Mouse (Mus musculus): ENCODE measurements around the gene Hist1h3e.
"Not testable (repeated sequence)": the region's sequence is repeated elsewhere in the genome, so short reads cannot be mapped to it uniquely, and the experiment has no call there.

Hist1h3e gene

DNA sequence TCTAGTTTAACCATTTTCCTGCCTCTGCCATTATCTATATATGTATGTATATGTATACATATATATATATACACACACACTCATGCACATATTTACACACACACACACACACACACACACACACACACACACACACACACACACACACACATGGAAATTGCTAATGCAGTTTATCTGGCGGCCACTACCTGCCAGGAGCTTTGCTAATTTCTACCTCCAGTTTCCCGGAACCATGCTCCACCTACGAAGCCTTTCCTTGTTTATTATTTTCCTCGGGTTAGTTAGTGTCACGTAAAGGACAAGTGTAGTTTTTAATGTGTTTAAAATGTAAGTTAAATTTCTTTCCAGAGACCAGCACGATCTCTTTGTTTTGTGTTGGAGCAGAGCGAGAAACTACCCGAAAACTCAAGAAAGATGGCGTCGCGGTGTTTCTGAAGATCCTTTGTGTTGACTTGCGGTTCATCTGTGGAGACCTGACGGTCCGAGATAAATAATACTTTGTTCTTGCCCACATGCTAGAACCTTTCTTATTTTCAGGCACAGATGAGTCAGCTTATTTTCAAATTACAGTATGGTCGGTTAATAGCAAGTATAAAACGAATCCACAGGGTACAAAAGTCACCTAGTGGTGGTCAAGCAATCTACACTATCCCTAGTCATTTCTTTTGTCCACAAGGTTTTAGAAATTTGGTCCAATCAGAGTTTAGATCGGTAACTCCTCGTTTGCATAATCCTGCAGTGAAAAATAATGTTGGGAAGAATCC is 712 bp upstream of the Hist1h3e start:
- DNase-seq (ENCODE audit: low read depth, low spot score) = peak; percentile 90

GRCm38 (mm10) chr13:23561531-23561882 is 662 bp downstream of the Hist1h3e start:
- DNase-seq (ENCODE audit: low read depth, low spot score) = not testable (repeated sequence)

- not testable (repeated sequence) for DNase-seq (ENCODE audit: low read depth, low spot score)
These were observed 1.5 kb downstream of the Hist1h3e start for GRCm38 (mm10) chr13:23560699-23561098.

GRCm38 (mm10) chr13:23556906-23557305 is 5.3 kb downstream of the Hist1h3e start:
- no peak for DNase-seq (ENCODE audit: low read depth, low spot score)

DNA sequence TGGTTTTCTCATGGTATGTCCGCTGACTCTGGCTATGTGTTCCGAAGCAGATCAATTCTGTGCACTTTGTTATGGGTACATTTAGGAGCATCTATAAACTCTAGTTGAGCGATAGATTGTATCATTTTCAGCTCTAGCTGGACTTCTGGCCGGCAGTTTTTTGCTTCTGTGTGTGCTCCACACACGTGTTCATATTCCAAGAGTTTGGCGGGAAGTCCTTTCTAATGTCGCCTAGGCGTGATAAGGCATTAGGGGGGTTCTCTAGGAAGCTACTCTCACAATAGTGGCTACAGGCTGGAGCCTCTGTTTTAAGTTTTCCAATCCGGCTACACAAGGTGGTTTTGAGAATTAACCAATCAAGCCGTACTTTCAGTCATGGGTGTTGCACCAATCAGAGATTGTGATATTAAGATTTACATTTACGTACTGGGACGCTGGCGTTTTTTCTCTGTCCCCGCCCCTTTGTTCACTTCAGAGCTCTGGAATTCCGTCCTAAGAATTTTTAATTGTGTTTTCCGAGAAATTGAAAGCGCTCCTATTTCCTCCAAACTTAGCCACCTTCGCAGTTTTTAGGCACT is 6.2 kb downstream of the Hist1h3e start:
- DNase-seq (ENCODE audit: low read depth, low spot score) = peak; percentile 95

GRCm38 (mm10) chr13:23554925-23555838 is 7.0 kb downstream of the Hist1h3e start:
- peak; percentile 94 for DNase-seq (ENCODE audit: low read depth, low spot score)

DNA sequence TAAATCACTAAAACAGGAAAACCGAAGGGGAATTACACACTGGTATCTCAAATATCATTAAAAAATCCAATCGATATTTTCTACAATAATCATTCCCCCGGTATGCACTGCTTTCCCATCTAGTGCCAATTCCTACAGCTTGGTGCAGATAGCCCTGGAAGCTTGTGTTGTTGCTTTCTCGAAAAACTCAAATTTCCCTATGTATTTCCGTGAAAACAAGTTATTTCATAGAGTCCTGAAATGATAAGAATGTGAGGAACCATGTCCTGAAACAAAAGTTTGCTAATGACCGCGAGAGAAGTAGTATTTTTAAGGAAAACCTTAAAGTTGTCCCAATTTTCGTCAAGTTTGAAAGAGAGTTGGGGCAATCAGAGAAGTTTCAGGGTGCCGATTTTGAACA is 7.8 kb downstream of the Hist1h3e start:
- no peak for DNase-seq (ENCODE audit: low read depth, low spot score)

GRCm38 (mm10) chr13:23552962-23553361 is 9.2 kb downstream of the Hist1h3e start, which contains the start of gene Hist1h1d:
Gene Hist1h1d, plus strand, starts transcription at chr13:23553262.
- no peak for DNase-seq (ENCODE audit: low read depth, low spot score)

DNA sequence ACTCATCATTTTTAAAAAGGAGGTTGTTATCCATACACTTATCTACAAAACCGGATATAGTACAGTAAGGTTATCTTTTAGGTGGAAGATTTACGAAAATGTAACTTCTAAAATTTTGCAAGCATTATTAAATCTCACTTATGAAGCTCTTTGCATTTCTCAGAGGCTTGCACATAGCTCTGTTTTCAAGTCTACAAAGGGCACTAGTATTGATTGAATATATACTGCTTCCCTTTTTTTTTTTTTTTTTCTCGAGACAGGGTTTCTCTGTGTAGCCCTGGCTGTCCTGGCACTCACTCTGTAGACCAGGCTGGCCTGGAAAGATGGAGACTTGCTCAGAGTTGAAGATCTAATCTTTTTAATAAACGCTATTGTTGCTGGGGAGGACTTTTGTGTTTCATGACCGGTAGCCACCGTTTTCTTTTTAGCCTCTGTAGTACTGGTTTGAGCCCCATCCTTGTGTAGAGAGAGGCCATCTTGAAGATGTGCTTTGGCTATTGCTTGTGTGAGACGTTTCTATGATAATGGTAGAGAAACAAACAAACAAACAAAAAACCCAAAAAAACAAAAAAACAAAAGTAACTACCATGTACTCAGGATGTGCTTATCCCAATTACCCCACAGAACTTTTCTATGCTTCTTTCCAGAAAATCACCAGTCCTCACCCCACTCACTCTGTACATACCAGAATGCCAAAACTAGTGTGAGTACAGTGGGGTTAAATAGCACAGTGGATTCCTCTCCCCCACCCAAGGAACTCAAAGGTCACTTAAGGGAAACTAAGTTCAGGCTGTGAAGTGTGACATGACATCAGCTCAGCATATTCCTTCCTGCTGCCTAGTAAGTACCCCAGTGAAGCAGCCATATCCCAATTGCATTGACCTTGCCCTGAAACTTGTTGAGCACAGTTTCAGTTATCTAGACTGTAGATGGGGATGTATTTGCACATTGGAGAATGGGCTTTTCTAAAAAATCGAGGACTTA is 9.9 kb downstream of the Hist1h3e start:
- peak; percentile 53 for DNase-seq (ENCODE audit: low read depth, low spot score)

DNA sequence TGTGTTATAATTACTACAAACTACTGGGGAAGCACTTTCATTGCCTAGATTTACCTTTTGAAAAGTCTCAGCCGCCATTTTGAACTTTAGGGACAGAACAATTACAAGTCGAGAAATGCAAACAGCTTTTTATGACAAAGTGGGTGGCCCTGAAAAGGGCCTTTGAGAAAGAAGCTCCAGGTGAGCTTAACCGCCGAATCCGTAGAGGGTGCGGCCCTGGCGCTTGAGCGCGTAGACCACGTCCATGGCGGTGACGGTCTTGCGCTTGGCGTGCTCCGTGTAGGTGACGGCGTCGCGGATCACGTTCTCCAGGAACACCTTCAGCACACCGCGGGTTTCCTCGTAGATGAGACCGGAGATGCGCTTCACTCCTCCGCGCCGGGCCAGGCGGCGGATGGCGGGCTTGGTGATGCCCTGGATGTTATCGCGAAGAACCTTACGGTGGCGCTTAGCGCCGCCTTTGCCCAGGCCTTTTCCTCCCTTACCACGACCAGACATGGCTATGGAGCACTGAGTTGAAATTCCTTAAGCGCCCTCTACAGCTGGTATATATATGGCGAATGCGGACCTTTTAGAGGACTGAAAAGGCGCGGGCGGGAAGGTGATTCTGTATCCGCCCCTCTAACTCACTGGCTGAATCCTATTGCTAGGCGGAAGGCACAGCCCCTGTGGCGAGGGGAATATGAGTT is 10.9 kb downstream of the Hist1h3e start, which contains the start of gene Hist1h4f:
TSS of gene Hist1h4f (minus strand) at position 503 of the 689 bp plus-strand sequence.
- peak; percentile 97 for DNase-seq (ENCODE audit: low read depth, low spot score)

DNA sequence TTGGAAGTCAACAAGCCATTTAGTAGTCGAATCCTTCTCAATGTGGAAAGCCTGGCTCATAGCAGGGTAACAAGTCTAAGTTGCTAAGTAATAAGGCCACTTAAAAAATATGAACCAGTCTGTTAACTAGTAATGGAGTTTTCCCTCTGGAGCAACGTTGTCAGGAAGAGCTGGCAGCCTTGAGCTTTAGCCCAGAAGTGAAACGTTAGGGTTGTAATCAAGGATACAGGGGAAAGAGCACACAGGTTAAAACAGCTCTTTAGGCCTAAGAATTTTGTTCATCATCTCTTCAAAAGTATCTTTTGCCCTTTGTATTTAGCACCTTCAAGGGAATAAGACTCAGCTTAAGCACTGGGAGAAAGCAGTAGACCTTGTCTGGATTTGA is 11.4 kb downstream of the Hist1h3e start:
- DNase-seq (ENCODE audit: low read depth, low spot score) = peak; percentile 80

GRCm38 (mm10) chr13:23546694-23547093 is 15.5 kb downstream of the Hist1h3e start:
- no peak for DNase-seq (ENCODE audit: low read depth, low spot score)

- not testable (repeated sequence) for DNase-seq (ENCODE audit: low read depth, low spot score)
These were observed 17.4 kb downstream of the Hist1h3e start for GRCm38 (mm10) chr13:23544787-23545120.

- peak; percentile 97 for DNase-seq (ENCODE audit: low read depth, low spot score)
These were observed 18.0 kb downstream of the Hist1h3e start, which contains the start of gene Hist1h3f for GRCm38 (mm10) chr13:23543965-23544786. Gene Hist1h3f, plus strand, starts transcription at chr13:23544052.

- peak; percentile 99 for DNase-seq (ENCODE audit: low read depth, low spot score)
These were observed 19.1 kb downstream of the Hist1h3e start, which contains the start of gene Hist1h2bh for GRCm38 (mm10) chr13:23542999-23543607. Gene Hist1h2bh, minus strand, starts transcription at chr13:23543392.

GRCm38 (mm10) chr13:23542225-23542980 is 19.8 kb downstream of the Hist1h3e start:
- peak; percentile 61 for DNase-seq (ENCODE audit: low read depth, low spot score)

DNA sequence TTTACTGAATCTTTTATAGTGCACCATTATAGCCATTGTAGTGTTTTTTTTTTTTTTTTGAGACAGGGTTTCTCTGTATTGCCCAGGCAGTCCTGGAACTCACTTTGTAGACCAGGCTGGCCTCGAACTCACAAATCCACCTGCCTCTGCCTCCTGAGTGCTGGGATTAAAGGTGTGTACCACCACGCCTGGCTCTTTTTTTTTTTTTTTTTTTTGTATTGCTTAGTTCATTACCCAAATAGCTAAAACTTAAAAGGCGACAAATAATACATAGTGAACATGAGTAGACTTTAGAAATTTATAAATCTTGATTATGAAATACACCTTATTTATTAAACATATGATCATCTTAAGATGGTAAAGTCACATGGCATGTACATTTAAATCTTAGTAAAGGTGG is 20.7 kb downstream of the Hist1h3e start:
- DNase-seq (ENCODE audit: low read depth, low spot score) = no peak

- not testable (repeated sequence) for DNase-seq (ENCODE audit: low read depth, low spot score)
These were observed 22.3 kb downstream of the Hist1h3e start for GRCm38 (mm10) chr13:23539821-23540220.

Measured in ES-CJ7 (cell line).